Comparison of ENCODE assay signal across 20 mouse cellular contexts in the genomic region with DNA sequence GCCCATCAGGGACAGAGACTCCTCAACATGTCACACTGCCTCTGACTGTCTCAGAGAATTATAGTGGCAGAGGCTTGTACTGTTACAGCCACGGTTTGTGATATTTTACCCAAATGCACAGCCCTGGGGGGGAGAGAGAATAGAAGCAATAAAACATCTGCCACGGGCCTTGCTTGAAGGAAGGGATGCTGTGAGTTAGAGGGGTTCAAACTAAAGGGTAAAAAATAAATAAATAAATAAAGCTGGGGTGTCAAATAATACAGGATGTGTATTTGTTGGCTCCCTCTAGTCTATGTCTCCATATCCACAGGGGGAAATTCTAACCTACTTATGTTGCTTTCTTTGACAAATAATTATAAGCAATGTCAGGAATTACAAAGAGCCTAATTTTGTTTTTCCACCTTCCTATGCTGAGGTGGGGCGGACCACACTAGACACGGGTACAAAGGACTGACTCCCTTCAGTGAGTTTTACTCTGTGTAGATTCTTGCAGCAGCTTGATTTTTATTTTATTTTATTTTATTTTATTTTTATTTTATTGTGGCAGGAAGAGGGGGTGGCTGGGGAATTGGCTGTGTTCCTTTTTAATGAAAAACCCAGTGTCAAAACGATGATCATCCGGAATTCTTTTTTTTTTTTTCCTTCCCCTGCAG.
DNase-seq lines count a peak whose midpoint lies in the region; ATAC-seq and TF ChIP-seq lines count a peak whose summit lies in the region.
"Had no signal": no experiment of that assay in that cellular context is flagged by ENCODE, and none has a peak within 500 bp of the region (broad histone marks: within the 10 kb centered on the region; RNA-seq: fewer than 3 reads in every experiment).

No protein-coding gene starts in this region.

- no peak overlapping the region for H3K9ac ChIP-seq in forebrain, embryonic 14.5 days (ENCODE audit: low read length)
- H3K9ac ChIP-seq in forebrain, embryonic 12.5 days: no peak overlapping the region
- no peak overlapping the region for H3K9ac ChIP-seq in intestine, embryonic 14.5 days (ENCODE audit: low read length)
- H3K9ac ChIP-seq in intestine, postnatal 0 days (ENCODE audit: low read depth, low read length): no peak overlapping the region
- H3K9ac ChIP-seq in lung, embryonic 16.5 days (ENCODE audit: low read length): no peak overlapping the region
- H3K9ac ChIP-seq in neural tube, embryonic 15.5 days (replicated peaks): no peak overlapping the region
- H3K9ac ChIP-seq: heart, embryonic 15.5 days; liver, postnatal 0 days had no signal

- H3K27ac ChIP-seq in forebrain, embryonic 14.5 days (ENCODE audit: low read depth, low read length): no peak overlapping the region
- no peak overlapping the region for H3K27ac ChIP-seq in forebrain, embryonic 12.5 days
- peak overlapping the region; percentile 43; the same call in 1 of the 2 replicates for H3K27ac ChIP-seq in intestine, embryonic 14.5 days (ENCODE audit: low read depth)
- H3K27ac ChIP-seq in intestine, postnatal 0 days (ENCODE audit: low read depth, low read length): no peak overlapping the region
- H3K27ac ChIP-seq in lung, embryonic 16.5 days (ENCODE audit: low read length): peak overlapping the region; percentile 1; the same call in 1 of the 2 replicates
- peak overlapping the region; percentile 56 for H3K27ac ChIP-seq in neural tube, embryonic 15.5 days (replicated peaks)
- H3K27ac ChIP-seq: heart, adult 2 months; heart, embryonic 15.5 days had no signal

- DNase-seq in forebrain, embryonic 14.5 days (ENCODE audit: low spot score): no peak
- no peak for DNase-seq in intestine, embryonic 14.5 days (ENCODE audit: low spot score)
- no peak for DNase-seq in lung, postnatal 36 days
- DNase-seq: adrenal gland, adult 2 months; cerebellum, adult 9-11 months; gastrocnemius, postnatal 10 days; heart, adult 2 months; kidney, adult 11 months; layer of hippocampus, postnatal 36 days; liver; liver, postnatal 0 days; retina, postnatal 1 day; thymus, adult 18-20 months had no signal

- 67% methylated on average over 6 of the region's 6 CpGs for WGBS in forebrain, embryonic 14.5 days
- 84% methylated on average over 6 of the region's 6 CpGs for WGBS in forebrain, embryonic 12.5 days
- 39% methylated on average over 6 of the region's 6 CpGs for WGBS in intestine, embryonic 14.5 days
- WGBS in intestine, postnatal 0 days: 62% methylated on average over 6 of the region's 6 CpGs
- 51% methylated on average over 6 of the region's 6 CpGs for WGBS in lung, embryonic 16.5 days
- WGBS in neural tube, embryonic 15.5 days: 33% methylated on average over 6 of the region's 6 CpGs

- H3K4me2 ChIP-seq in forebrain, embryonic 14.5 days (ENCODE audit: low read length): no peak overlapping the region; the same call in 1 of the 2 replicates
- no peak overlapping the region for H3K4me2 ChIP-seq in forebrain, embryonic 12.5 days
- H3K4me2 ChIP-seq in intestine, embryonic 14.5 days (ENCODE audit: low read length): peak overlapping the region; percentile 13; the same call in 1 of the 2 replicates
- no peak overlapping the region for H3K4me2 ChIP-seq in intestine, postnatal 0 days (replicated peaks; ENCODE audit: low read depth)
- peak overlapping the region; percentile 42 for H3K4me2 ChIP-seq in lung, embryonic 16.5 days (ENCODE audit: low read depth, low read length)
- H3K4me2 ChIP-seq in neural tube, embryonic 15.5 days: no peak overlapping the region; the same call in 1 of the 2 replicates
- H3K4me2 ChIP-seq: heart, embryonic 15.5 days had no signal

- H3K4me3 ChIP-seq in forebrain, embryonic 14.5 days (ENCODE audit: low read depth, low read length): no peak overlapping the region
- no peak overlapping the region for H3K4me3 ChIP-seq in forebrain, embryonic 12.5 days (replicated peaks)
- H3K4me3 ChIP-seq in intestine, embryonic 14.5 days (ENCODE audit: low read depth, low read length): no peak overlapping the region
- H3K4me3 ChIP-seq in intestine, postnatal 0 days (ENCODE audit: low read depth, low read length): no peak overlapping the region
- H3K4me3 ChIP-seq in lung, embryonic 16.5 days (ENCODE audit: low read length): peak overlapping the region; percentile 3; the same call in 1 of the 2 replicates
- H3K4me3 ChIP-seq in neural tube, embryonic 15.5 days (replicated peaks): no peak overlapping the region
- H3K4me3 ChIP-seq: heart, adult 2 months; heart, embryonic 15.5 days had no signal

- H3K9me3 ChIP-seq in forebrain, embryonic 14.5 days (replicated peaks; ENCODE audit: control insufficient read depth, low read length): no peaks in the 10 kb centered on the region
- no peaks in the 10 kb centered on the region for H3K9me3 ChIP-seq in forebrain, embryonic 12.5 days
- H3K9me3 ChIP-seq in intestine, embryonic 14.5 days (ENCODE audit: control insufficient read depth, low read length): no peaks in the 10 kb centered on the region
- no peaks in the 10 kb centered on the region for H3K9me3 ChIP-seq in intestine, postnatal 0 days (ENCODE audit: control insufficient read depth)
- H3K9me3 ChIP-seq in lung, embryonic 16.5 days (ENCODE audit: control insufficient read depth, low read length): peaks cover 2% of the 10 kb centered on the region; the same call in 1 of the 2 replicates
- H3K9me3 ChIP-seq in neural tube, embryonic 15.5 days (replicated peaks): no peaks in the 10 kb centered on the region
- H3K9me3 ChIP-seq: heart, embryonic 15.5 days had no signal

- no peaks in the 10 kb centered on the region for H3K36me3 ChIP-seq in forebrain, embryonic 14.5 days (ENCODE audit: control insufficient read depth, insufficient read depth, low read length)
- H3K36me3 ChIP-seq in forebrain, embryonic 12.5 days (replicated peaks): no peaks in the 10 kb centered on the region
- no peaks in the 10 kb centered on the region for H3K36me3 ChIP-seq in intestine, embryonic 14.5 days (ENCODE audit: control insufficient read depth, insufficient read depth, low read length)
- H3K36me3 ChIP-seq in intestine, postnatal 0 days (ENCODE audit: control insufficient read depth, insufficient read depth): no peaks in the 10 kb centered on the region
- H3K36me3 ChIP-seq in lung, embryonic 16.5 days (ENCODE audit: control insufficient read depth, insufficient read depth, low read length): no peaks in the 10 kb centered on the region
- H3K36me3 ChIP-seq in neural tube, embryonic 15.5 days: no peaks in the 10 kb centered on the region
- H3K36me3 ChIP-seq: heart, embryonic 15.5 days had no signal

- H3K4me1 ChIP-seq in forebrain, embryonic 14.5 days (ENCODE audit: control insufficient read depth, insufficient read depth, low read length): no peaks in the 10 kb centered on the region; the same call in 1 of the 2 replicates
- peaks cover 4% of the 10 kb centered on the region; the same call in 1 of the 2 replicates for H3K4me1 ChIP-seq in forebrain, embryonic 12.5 days
- H3K4me1 ChIP-seq in intestine, embryonic 14.5 days (replicated peaks; ENCODE audit: control insufficient read depth, insufficient read depth, low read length): peaks cover 3% of the 10 kb centered on the region; the same call in 1 of the 2 replicates
- H3K4me1 ChIP-seq in intestine, postnatal 0 days (replicated peaks; ENCODE audit: control insufficient read depth, insufficient read depth, low read length): no peaks in the 10 kb centered on the region
- no peaks in the 10 kb centered on the region for H3K4me1 ChIP-seq in lung, embryonic 16.5 days (replicated peaks; ENCODE audit: control insufficient read depth, insufficient read depth, low read length)
- peaks cover 14% of the 10 kb centered on the region; the same call in 1 of the 2 replicates for H3K4me1 ChIP-seq in neural tube, embryonic 15.5 days
- H3K4me1 ChIP-seq: heart, embryonic 15.5 days had no signal

- peak; percentile 10; the same call in 1 of the 2 replicates for ATAC-seq in forebrain, embryonic 14.5 days
- no peak for ATAC-seq in forebrain, embryonic 12.5 days (ENCODE audit: low FRiP score)
- ATAC-seq in intestine, embryonic 14.5 days (replicated peaks; ENCODE audit: low FRiP score, low TSS enrichment, low read depth): no peak
- no peak for ATAC-seq in intestine, postnatal 0 days
- ATAC-seq in lung, embryonic 16.5 days (ENCODE audit: low read depth): no peak; the same call in 1 of the 2 replicates
- ATAC-seq in neural tube, embryonic 15.5 days (ENCODE audit: low FRiP score): no peak
- ATAC-seq in megakaryocyte-erythroid progenitor cell, adult 5-6 weeks (replicated peaks; ENCODE audit: low FRiP score, low TSS enrichment, poor library complexity, severe bottlenecking): no peak
- ATAC-seq: liver, postnatal 0 days had no signal

- no peak for TF ChIP-seq CTCF in intestine, postnatal 0 days (IDR thresholded peaks at IDR 0.05; ENCODE audit: low read depth)

- no peaks in the 10 kb centered on the region for H3K27me3 ChIP-seq in forebrain, embryonic 14.5 days (replicated peaks; ENCODE audit: control insufficient read depth, insufficient read depth, low read length)
- no peaks in the 10 kb centered on the region for H3K27me3 ChIP-seq in forebrain, embryonic 12.5 days
- H3K27me3 ChIP-seq in intestine, embryonic 14.5 days (replicated peaks; ENCODE audit: control insufficient read depth, insufficient read depth, low read length): no peaks in the 10 kb centered on the region
- no peaks in the 10 kb centered on the region for H3K27me3 ChIP-seq in intestine, postnatal 0 days (replicated peaks; ENCODE audit: control insufficient read depth, insufficient read depth, low read length)
- H3K27me3 ChIP-seq in lung, embryonic 16.5 days (ENCODE audit: control insufficient read depth, insufficient read depth, low read depth, low read length): no peaks in the 10 kb centered on the region
- no peaks in the 10 kb centered on the region for H3K27me3 ChIP-seq in neural tube, embryonic 15.5 days (replicated peaks)
- H3K27me3 ChIP-seq: CH12.LX; heart, embryonic 15.5 days had no signal

Comparison
In these comparisons a context has a peak if more than half of its experiments do, and no peak if none do; other contexts are left out.
1. H3K27ac ChIP-seq: peak in intestine, embryonic 14.5 days (single experiment), lung, embryonic 16.5 days (single experiment) and neural tube, embryonic 15.5 days (single experiment); none in forebrain, embryonic 14.5 days (single experiment), forebrain, embryonic 12.5 days (single experiment) and intestine, postnatal 0 days (single experiment).
2. H3K4me2 ChIP-seq: peak in intestine, embryonic 14.5 days (single experiment) and lung, embryonic 16.5 days (single experiment); none in forebrain, embryonic 14.5 days (single experiment), forebrain, embryonic 12.5 days (single experiment), intestine, postnatal 0 days (single experiment) and neural tube, embryonic 15.5 days (single experiment).